Mouse (Mus musculus): ENCODE measurements at regions not wholly inside any gene's neighbourhood (a gene's known extent, or its start where the extent isn't known, plus 50 kb on each side); places are given as distances from the start of the nearest gene placed in this dataset.
"Not testable (repeated sequence)": the region's sequence is repeated elsewhere in the genome, so short reads cannot be mapped to it uniquely, and the experiment has no call there.

- H3K27me3 ChIP-seq, result no peaks in the 10 kb centered on the region
- WGBS, result 62% methylated on average over 2 of the region's 2 CpGs
- no peak overlapping the region for H3K27ac ChIP-seq
- no peak overlapping the region for H3K9ac ChIP-seq
- 0 out of 2 replicates have a peak, but pooled peaks cover 4% of the 10 kb centered on the region for H3K4me1 ChIP-seq
- H3K9me3 ChIP-seq, result no peaks in the 10 kb centered on the region
- H3K4me3 ChIP-seq, result no peak overlapping the region
- no peak overlapping the region for H3K4me2 ChIP-seq
- H3K36me3 ChIP-seq, result no peaks in the 10 kb centered on the region
- ATAC-seq (ENCODE audit: borderline replicate concordance, extremely low read depth, low FRiP score, low TSS enrichment), result no peak
Measured at GRCm38 (mm10) chr1:185915579-185915978, 201.5 kb downstream of the Lyplal1 start.

- Histone ChIP-seq H3K4me2 (no peak overlapping the region), H3K4me1 (0 out of 2 replicates have a peak, but pooled peaks cover 4% of the 10 kb centered on the region), H3K4me3 (no peak overlapping the region), H3K9ac (no peak overlapping the region), H3K27ac (no peak overlapping the region), H3K9me3 (no peaks in the 10 kb centered on the region), H3K27me3 (no peaks in the 10 kb centered on the region), H3K36me3 (no peaks in the 10 kb centered on the region)
- 50% methylated on average over 1 of the region's 1 CpGs for WGBS
- peak; percentile 55; the same call in 1 of the 2 replicates for ATAC-seq (ENCODE audit: borderline replicate concordance, extremely low read depth, low FRiP score, low TSS enrichment)
Measured at GRCm38 (mm10) chr1:185918663-185919062, 198.4 kb downstream of the Lyplal1 start.

- H3K4me2 ChIP-seq, result no peak overlapping the region
- H3K9ac ChIP-seq, result no peak overlapping the region
- no peaks in the 10 kb centered on the region for H3K4me1 ChIP-seq
- 64% methylated on average over 2 of the region's 2 CpGs for WGBS
- no peaks in the 10 kb centered on the region for H3K9me3 ChIP-seq
- H3K4me3 ChIP-seq, result no peak overlapping the region
- no peaks in the 10 kb centered on the region for H3K27me3 ChIP-seq
- H3K36me3 ChIP-seq, result no peaks in the 10 kb centered on the region
- ATAC-seq (ENCODE audit: borderline replicate concordance, extremely low read depth, low FRiP score, low TSS enrichment), result no peak
- no peak overlapping the region for H3K27ac ChIP-seq
Measured at GRCm38 (mm10) chr1:185923723-185924122, 193.4 kb downstream of the Lyplal1 start.

- no peak for ATAC-seq (ENCODE audit: borderline replicate concordance, extremely low read depth, low FRiP score, low TSS enrichment)
- 39% methylated on average over 2 of the region's 2 CpGs for WGBS
- no peak overlapping the region for H3K4me2 ChIP-seq
Measured at GRCm38 (mm10) chr1:185929000-185929399, 188.1 kb downstream of the Lyplal1 start.

GRCm38 (mm10) chr1:185929761-185930160 is 187.3 kb downstream of the Lyplal1 start:
- 82% methylated on average over 5 of the region's 5 CpGs for WGBS
- no peak for ATAC-seq (ENCODE audit: borderline replicate concordance, extremely low read depth, low FRiP score, low TSS enrichment)
- H3K4me1 ChIP-seq, result no peaks in the 10 kb centered on the region
- no peaks in the 10 kb centered on the region for H3K9me3 ChIP-seq
- no peak overlapping the region for H3K4me3 ChIP-seq
- no peak overlapping the region for H3K9ac ChIP-seq
- no peak overlapping the region for H3K4me2 ChIP-seq
- H3K36me3 ChIP-seq, result no peaks in the 10 kb centered on the region
- no peaks in the 10 kb centered on the region for H3K27me3 ChIP-seq
- H3K27ac ChIP-seq, result no peak overlapping the region

More at GRCm38 (mm10) chr1:185929000-185929399, 188.1 kb downstream of the Lyplal1 start:
- Histone ChIP-seq H3K4me3 (no peak overlapping the region), H3K36me3 (no peaks in the 10 kb centered on the region), H3K27me3 (no peaks in the 10 kb centered on the region), H3K27ac (no peak overlapping the region), H3K9me3 (no peaks in the 10 kb centered on the region), H3K9ac (no peak overlapping the region), H3K4me1 (no peaks in the 10 kb centered on the region)

GRCm38 (mm10) chr1:185933623-185934022 is 183.5 kb downstream of the Lyplal1 start:
- Histone ChIP-seq H3K4me3 (no peak overlapping the region), H3K9ac (no peak overlapping the region), H3K27me3 (no peaks in the 10 kb centered on the region), H3K36me3 (no peaks in the 10 kb centered on the region), H3K4me1 (no peaks in the 10 kb centered on the region), H3K27ac (no peak overlapping the region), H3K9me3 (no peaks in the 10 kb centered on the region), H3K4me2 (no peak overlapping the region)
- WGBS, result 71% methylated on average over 3 of the region's 3 CpGs
- peak; percentile 3; the same call in 1 of the 2 replicates for ATAC-seq (ENCODE audit: borderline replicate concordance, extremely low read depth, low FRiP score, low TSS enrichment)

GRCm38 (mm10) chr1:185937026-185937425 is 180.1 kb downstream of the Lyplal1 start:
- no peaks in the 10 kb centered on the region for H3K9me3 ChIP-seq
- H3K27ac ChIP-seq, result no peak overlapping the region
- no peak overlapping the region for H3K4me2 ChIP-seq

GRCm38 (mm10) chr1:185939914-185940313 is 177.2 kb downstream of the Lyplal1 start:
- H3K36me3 ChIP-seq, result no peaks in the 10 kb centered on the region
- no peak for ATAC-seq (ENCODE audit: borderline replicate concordance, extremely low read depth, low FRiP score, low TSS enrichment)
- 44% methylated on average over 3 of the region's 3 CpGs for WGBS
- H3K4me1 ChIP-seq, result no peaks in the 10 kb centered on the region
- H3K4me3 ChIP-seq, result no peak overlapping the region
- H3K27ac ChIP-seq, result no peak overlapping the region
- no peaks in the 10 kb centered on the region for H3K9me3 ChIP-seq
- no peaks in the 10 kb centered on the region for H3K27me3 ChIP-seq
- no peak overlapping the region for H3K9ac ChIP-seq
- no peak overlapping the region for H3K4me2 ChIP-seq

More at GRCm38 (mm10) chr1:185937026-185937425, 180.1 kb downstream of the Lyplal1 start:
- Histone ChIP-seq H3K9ac (no peak overlapping the region), H3K4me1 (no peaks in the 10 kb centered on the region), H3K36me3 (no peaks in the 10 kb centered on the region), H3K4me3 (no peak overlapping the region), H3K27me3 (no peaks in the 10 kb centered on the region)
- no peak for ATAC-seq (ENCODE audit: borderline replicate concordance, extremely low read depth, low FRiP score, low TSS enrichment)

- 51% methylated on average over 1 of the region's 1 CpGs for WGBS
- ATAC-seq (ENCODE audit: borderline replicate concordance, extremely low read depth, low FRiP score, low TSS enrichment), result no peak
- no peak overlapping the region for H3K4me2 ChIP-seq
Measured at GRCm38 (mm10) chr1:185940511-185940910, 176.6 kb downstream of the Lyplal1 start.

GRCm38 (mm10) chr1:185951163-185951562 is 165.9 kb downstream of the Lyplal1 start:
- 0 out of 2 replicates have a peak, but pooled peaks cover 8% of the 10 kb centered on the region for H3K4me1 ChIP-seq
- no peak overlapping the region for H3K4me3 ChIP-seq
- no peaks in the 10 kb centered on the region for H3K27me3 ChIP-seq
- WGBS, result 24% methylated on average over 1 of the region's 1 CpGs
- no peak for ATAC-seq (ENCODE audit: borderline replicate concordance, extremely low read depth, low FRiP score, low TSS enrichment)
- no peak overlapping the region for H3K27ac ChIP-seq
- no peak overlapping the region for H3K9ac ChIP-seq
- H3K9me3 ChIP-seq, result no peaks in the 10 kb centered on the region
- no peak overlapping the region for H3K4me2 ChIP-seq
- H3K36me3 ChIP-seq, result no peaks in the 10 kb centered on the region

More at GRCm38 (mm10) chr1:185940511-185940910, 176.6 kb downstream of the Lyplal1 start:
- no peak overlapping the region for H3K9ac ChIP-seq
- H3K4me3 ChIP-seq, result no peak overlapping the region
- no peaks in the 10 kb centered on the region for H3K36me3 ChIP-seq
- no peaks in the 10 kb centered on the region for H3K4me1 ChIP-seq
- H3K27ac ChIP-seq, result no peak overlapping the region
- H3K27me3 ChIP-seq, result no peaks in the 10 kb centered on the region
- H3K9me3 ChIP-seq, result no peaks in the 10 kb centered on the region

GRCm38 (mm10) chr1:185955821-185956220 is 161.3 kb downstream of the Lyplal1 start:
- 78% methylated on average over 1 of the region's 1 CpGs for WGBS
- H3K4me2 ChIP-seq; H3K36me3 ChIP-seq; H3K9me3 ChIP-seq; H3K4me1 ChIP-seq; ATAC-seq (ENCODE audit: borderline replicate concordance, extremely low read depth, low FRiP score, low TSS enrichment); H3K27ac ChIP-seq; H3K27me3 ChIP-seq; H3K4me3 ChIP-seq; H3K9ac ChIP-seq: not testable (repeated sequence)

- WGBS, result 63% methylated on average over 3 of the region's 3 CpGs
- Histone ChIP-seq H3K9me3 (no peaks in the 10 kb centered on the region), H3K9ac (no peak overlapping the region), H3K4me2 (no peak overlapping the region), H3K36me3 (no peaks in the 10 kb centered on the region), H3K4me1 (peaks cover 3% of the 10 kb centered on the region; the same call in 1 of the 2 replicates), H3K4me3 (no peak overlapping the region), H3K27ac (no peak overlapping the region), H3K27me3 (no peaks in the 10 kb centered on the region)
- no peak for ATAC-seq (ENCODE audit: borderline replicate concordance, extremely low read depth, low FRiP score, low TSS enrichment)
Measured at GRCm38 (mm10) chr1:185957557-185957956, 159.6 kb downstream of the Lyplal1 start.

GRCm38 (mm10) chr1:185958276-185958675 is 158.8 kb downstream of the Lyplal1 start:
- Histone ChIP-seq H3K27me3 (no peaks in the 10 kb centered on the region), H3K9ac (no peak overlapping the region), H3K36me3 (no peaks in the 10 kb centered on the region), H3K4me2 (no peak overlapping the region), H3K4me3 (no peak overlapping the region), H3K4me1 (peaks cover 3% of the 10 kb centered on the region; the same call in 1 of the 2 replicates), H3K9me3 (no peaks in the 10 kb centered on the region), H3K27ac (no peak overlapping the region)
- no peak for ATAC-seq (ENCODE audit: borderline replicate concordance, extremely low read depth, low FRiP score, low TSS enrichment)
- 58% methylated on average over 10 of the region's 10 CpGs for WGBS

Measured in lung, embryonic 15.5 days (tissue).